Mouse (Mus musculus) urinary bladder, postnatal 14 days (tissue): ENCODE data around the gene Pxdn.

Experiments
- DNase-seq: peaks from one replicate; pipeline ENCODE4 v3.0.0; 2021; ENCODE audit warnings: low spot score

Gene Pxdn

DNA sequence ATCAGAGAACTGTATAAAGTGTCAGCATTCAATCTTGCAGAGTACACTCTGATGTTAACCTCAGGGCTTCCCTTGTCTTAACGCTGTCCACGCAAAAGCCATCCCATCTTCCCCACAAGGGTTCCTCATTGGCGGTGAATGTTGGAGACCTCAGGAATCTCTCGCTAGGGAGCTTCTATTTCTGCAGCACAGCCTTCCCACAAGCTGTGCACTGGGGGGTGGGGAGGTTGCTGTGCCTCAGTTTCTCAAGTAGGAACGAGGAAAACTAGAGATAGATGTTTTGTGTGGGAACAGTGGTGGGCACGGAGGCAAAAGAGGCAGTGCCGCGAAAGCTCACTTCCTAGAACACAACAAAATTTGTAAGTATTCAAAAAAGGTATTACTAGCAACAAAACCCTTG, at the start of gene Pxdn:
TSS of gene Pxdn (plus strand) at position 301 of the 400 bp plus-strand sequence.
- DNase-seq = no peak

DNA sequence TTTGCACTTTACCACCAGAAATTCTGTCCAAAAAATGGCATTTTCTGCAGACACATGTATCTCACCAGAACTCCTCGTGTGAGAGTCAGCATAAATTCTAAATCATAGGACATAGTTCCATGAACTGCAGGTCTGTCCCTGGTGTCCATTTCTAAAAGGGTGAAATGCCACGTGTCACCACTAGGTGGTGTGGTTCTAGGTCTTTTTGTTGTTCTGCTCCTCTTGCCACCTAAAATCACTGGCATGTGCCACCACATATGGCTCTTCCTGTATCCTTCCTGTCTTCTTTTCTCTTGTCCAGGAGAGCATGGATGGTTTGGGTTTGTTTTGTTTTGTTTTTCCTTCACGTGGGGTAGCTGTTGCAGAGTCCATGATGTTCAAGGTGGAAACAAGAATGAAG, 42.7 kb upstream of the Pxdn start:
- peak; percentile 29 for DNase-seq

DNA sequence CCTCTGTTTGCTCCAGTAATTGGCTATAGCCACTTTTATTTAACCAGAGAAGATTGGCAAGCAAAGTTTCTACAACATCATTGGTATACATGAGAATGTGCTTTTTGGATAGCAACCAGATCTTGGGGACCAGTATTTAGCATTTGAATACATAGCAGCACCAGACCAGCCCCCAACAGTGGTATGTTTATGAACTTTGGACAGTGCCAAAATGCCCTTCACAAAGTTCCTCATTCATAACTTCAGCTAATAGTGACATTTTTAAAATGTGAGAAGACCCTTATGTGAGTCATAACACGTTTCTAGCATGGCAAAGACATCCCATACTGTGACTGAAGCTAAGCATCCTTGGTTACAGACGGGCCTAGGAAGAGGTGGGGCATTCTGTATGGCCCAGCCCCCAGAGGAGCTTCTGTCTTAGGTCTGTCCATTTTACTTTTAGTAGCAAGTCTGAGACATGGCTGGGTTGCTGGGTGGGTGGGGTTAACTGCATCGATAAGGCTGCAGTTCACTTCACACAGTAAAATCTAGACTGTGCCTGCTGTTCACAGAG, 39.8 kb upstream of the Pxdn start:
- no peak for DNase-seq

DNA sequence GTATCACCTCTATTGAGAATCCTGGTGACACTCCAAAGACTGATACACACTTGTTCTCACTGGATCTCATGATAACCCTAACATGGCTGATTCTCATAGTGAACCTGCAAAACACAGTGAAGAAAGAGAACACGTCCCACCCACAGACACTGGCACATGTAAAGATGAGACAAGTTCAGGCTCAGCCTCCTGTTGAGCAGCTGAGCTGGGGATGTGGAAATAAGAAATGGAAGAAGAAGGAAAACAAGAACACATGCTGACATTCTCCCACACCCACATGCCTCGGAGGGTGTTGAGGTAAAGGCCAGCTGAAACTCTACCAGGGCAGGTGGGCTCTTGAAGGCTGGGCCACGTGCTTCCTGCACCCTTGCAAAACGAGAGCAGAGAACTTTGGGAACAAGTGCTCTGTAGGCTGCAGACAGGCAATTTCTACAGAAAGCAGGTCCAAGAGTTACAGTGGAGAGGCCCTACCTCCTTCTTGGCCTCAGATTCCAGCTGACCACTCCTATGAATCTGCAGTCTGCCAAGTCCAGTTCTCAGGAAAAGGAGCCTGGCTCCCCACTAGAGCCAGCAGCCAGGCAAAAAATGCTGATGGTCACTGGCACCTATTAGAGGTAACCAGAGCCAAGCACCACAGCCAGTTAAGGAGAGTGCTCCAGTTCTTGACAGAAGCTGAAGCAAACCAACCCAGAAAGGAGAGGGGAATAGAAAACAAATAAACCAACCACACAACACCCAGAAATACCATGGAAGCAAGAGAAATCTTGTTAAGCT, 33.1 kb upstream of the Pxdn start:
- peak; percentile 7 for DNase-seq

GRCm38 (mm10) chr12:29907056-29907455, 30.4 kb upstream of the Pxdn start:
- peak; percentile 70 for DNase-seq

DNA sequence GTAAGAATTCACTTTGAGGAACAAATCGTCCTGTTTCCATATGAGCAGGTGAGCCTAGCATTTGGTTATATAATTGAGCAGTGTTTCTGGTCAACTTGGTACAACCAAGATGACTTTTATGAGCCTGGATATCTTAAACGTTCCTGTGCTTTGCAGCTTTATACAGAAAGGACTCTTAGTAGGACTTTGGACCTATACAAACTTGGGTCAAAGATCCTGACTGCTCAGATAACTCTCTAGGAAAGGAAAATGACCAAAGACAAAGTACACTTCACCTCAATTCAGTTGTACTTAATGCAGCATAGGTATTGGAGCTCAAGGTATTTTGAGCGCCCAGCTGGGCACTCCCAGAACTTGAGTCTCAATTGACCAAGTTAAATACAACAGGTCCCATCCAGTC, 21.3 kb upstream of the Pxdn start:
- DNase-seq = no peak

DNA sequence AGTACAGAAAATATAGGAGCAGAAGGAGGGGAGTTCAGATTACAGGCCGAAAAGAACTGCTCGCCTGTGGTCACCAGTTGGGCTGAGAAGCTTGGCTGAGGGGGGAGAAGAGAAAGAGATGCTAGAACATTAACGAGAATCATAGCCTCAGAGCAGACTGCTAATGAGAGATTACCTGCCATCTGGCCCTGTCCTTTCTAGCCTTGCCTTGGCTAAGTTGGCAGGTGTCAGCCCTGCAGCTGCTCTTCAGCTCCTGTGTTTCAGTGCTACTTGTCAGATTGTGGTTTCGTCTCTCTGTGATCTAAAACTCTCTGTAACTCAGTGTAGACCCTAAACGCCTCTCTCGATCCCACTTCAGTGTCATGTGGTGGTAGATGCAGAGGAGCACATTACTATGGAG, 20.6 kb upstream of the Pxdn start:
- no peak for DNase-seq

- no peak for DNase-seq
These were observed 17.1 kb upstream of the Pxdn start for GRCm38 (mm10) chr12:29920298-29920697.

- DNase-seq = no peak
These were observed 15.9 kb upstream of the Pxdn start for GRCm38 (mm10) chr12:29921481-29921880.

GRCm38 (mm10) chr12:29926896-29927295, 10.5 kb upstream of the Pxdn start:
- DNase-seq = peak; percentile 53

GRCm38 (mm10) chr12:29930591-29930990, 6.8 kb upstream of the Pxdn start:
- no peak for DNase-seq

GRCm38 (mm10) chr12:29932951-29933350, 4.5 kb upstream of the Pxdn start:
- no peak for DNase-seq

- no peak for DNase-seq
These were observed 3.9 kb upstream of the Pxdn start for GRCm38 (mm10) chr12:29933501-29933900.

DNA sequence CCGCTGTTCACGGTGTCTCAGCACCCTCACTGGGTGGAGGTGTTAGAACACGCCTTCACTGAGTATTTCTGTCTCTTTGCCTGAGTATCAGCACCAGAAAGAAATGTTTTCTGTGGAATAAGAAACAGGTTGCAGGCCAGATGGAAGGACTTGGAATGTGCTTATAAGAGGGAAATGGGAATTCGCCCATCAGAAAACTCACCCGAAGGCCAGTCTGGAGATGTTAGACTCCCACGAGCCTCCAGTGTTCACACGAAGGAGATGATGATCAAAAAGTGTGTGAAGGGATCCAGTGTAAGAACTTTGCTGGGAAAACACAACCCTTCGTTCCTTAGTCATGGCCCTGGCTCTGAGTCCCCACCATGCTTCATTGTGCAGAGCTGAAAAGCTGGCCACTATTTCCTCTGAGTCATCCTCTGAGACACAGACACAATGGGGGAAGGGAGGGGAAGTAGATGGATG, 3.3 kb upstream of the Pxdn start:
- no peak for DNase-seq

- peak; percentile 47 for DNase-seq
These were observed 505 bp downstream of the Pxdn start for GRCm38 (mm10) chr12:29937851-29938375.

DNA sequence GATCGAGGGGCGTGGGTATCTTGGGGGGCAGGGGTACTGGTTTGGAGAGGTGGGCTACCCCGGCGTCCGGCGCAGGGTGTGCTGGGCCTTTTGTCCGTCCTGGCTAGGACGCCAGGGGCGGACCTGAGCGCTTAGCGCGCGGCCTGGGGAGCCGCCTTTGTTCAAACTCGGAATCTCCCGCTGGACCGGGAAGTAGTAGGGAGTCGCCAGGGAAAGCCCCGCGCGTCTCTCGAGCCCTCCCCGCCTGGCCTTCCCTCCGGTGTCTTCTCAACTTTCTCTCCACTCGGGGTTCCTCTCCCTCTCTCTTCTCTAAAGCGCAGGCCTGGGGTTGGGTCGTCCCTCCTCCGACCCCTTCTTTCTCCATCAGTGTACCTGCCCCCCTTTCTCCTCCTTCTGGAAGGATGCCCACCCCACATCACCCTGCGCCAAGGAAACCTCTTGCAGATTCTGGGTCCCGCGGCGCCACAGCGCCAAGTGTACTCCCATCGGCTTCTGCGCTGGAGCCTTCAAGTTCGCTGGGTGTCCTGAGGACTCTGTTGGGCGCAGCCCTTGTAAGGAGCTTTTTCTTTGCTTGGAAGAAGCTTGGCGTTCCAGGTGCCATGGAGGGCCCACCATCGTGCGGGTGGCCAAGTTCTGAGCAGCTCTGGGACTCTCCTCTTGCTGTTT, 1.1 kb downstream of the Pxdn start:
- DNase-seq = peak; percentile 65

DNA sequence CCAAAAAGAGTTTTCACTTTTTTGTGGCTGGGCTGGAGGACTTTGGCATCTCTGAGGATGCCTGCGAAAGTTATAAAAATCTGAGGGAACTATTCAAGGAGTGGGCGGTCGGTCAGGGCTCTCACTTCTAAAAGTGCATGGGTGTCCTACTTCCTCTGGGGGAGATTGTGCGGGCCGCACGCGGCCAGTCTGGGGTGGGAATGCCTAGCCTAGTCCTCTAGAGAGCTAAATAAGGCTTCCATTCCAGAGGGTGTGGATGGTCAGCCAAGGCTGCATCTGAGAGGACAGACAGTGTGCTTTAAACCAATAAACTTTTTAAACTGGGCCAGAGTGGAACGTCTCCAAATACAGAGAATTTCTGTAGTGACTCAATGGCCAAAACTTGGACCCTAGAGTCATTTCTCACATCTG, 1.9 kb downstream of the Pxdn start:
- DNase-seq = peak; percentile 49

DNA sequence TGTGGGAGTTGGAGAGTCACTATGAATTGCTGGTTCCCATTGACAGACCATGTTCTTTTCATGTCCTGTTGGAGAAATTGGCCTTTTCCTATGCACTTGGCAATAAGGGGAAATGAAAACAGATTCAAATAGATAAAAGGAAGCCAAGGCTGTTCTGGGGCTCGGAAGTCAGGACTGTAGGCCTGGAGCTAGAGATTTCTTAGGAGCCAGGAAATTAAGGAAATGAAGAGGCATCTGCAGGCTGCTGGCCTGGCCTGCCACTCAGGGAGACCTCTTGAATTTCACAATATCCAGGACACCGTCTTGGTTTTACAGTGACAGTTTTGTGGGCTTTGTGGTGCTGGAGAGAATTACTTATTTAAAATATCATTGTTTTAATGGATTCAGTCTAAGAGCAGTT, 5.0 kb downstream of the Pxdn start:
- DNase-seq = no peak

- DNase-seq = no peak
These were observed 7.2 kb downstream of the Pxdn start for GRCm38 (mm10) chr12:29944650-29945049.

DNA sequence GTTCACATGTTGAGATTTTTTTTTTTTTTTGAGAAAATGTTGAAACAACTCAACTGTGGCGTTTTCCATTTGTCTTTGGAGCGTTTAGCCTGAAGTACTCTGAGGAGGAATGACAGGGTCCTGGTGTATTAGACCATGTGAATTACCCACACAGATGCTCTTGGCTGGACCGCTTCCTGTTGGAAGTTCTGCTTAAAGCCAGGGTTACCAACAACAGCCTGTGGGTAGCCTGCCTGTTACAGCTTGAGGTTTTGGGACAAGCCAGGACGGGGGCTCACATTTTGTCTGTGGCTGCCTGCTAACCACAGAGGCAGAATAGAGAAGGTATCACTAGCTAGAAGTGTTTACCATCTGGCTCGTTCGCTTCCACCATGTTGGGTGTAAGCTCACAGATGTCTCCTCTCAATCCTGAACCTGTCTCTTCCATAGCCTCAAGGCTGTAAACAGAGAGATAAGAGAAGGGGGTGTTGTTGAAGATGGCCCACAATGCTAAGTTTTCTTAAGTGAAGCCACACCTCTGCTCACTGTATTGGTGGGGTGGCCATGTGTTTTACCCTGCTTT, 7.9 kb downstream of the Pxdn start:
- no peak for DNase-seq

DNA sequence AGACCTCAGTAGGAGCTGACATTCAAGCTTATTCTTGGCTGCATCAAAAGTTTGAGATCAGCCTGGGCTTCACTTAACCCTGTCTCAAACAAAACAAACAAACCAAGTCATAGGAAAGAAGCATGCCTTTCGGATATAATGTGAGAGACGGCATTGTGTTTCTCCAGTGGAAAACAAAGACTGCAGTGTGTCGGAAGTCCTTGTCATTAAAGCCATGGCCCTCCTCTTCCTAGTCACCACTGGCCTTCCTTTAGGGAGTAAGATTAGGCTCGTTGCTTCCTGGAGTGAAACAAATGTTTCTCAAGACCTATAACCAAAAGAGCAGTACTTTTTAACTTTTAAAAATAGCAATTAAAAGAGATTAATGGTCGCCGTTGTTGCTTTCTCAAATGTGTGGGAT, 13.6 kb downstream of the Pxdn start:
- no peak for DNase-seq

DNA sequence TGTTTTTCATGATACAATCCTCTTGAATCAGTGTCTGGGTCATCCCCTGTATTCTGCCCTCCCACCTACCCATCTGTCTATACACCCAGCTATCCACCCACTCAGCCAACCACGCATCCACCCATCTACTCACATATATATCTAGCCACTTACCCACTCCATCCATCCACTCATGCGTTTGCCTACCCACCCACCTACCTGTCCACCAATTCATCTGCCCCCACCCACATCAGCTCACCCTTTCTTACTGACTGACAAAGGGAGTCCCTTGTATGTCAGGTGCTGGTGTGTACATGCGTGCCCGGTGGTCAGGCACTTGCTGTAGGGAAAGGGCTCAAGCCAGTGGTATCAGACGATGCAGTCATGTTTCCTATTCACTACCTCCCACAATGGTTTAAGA, 14.1 kb downstream of the Pxdn start:
- no peak for DNase-seq

DNA sequence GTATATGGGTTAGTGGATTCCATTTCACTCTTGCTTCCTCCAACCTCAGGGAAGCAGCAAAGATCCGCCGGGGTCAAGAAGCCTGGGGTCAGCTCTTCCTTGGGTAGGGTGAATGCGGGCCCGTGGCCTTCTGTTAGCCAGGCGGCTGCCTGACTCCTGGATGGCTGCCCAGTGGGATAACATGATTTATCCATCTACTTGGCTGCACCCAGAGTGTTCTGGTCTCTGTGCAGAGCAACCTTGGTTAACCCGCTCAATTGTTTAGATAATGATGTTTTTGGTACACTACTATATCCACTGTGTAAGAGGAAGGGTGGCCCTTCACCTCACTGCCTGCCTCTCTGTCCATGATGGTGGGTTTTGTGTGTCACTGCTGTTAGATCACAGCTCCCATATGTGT, 14.7 kb downstream of the Pxdn start:
- peak; percentile 59 for DNase-seq
